Mouse (Mus musculus) ES-Bruce4 (cell line): ENCODE results near the gene Znrf1. TPM values are rescaled to one million over a fixed set of nuclear protein-coding genes. Genes with fewer than 3 reads are reported as not detected.

ENCODE experiments used
- H3K27ac ChIP-seq: 2 replicates; pipeline ENCODE4 v1.5.1; 2012; ENCODE audit warnings: low read length, inconsistent platforms; ENCODE audit not compliant: insufficient read depth
- H3K27me3 ChIP-seq: 2 replicates; pipeline ENCODE4 v1.6.1; 2012; ENCODE audit warnings: mild to moderate bottlenecking, low read length, inconsistent platforms; ENCODE audit not compliant: control insufficient read depth, poor library complexity, insufficient read depth, severe bottlenecking
- H3K36me3 ChIP-seq: 2 replicates; pipeline ENCODE4 v1.6.1; 2012; ENCODE audit warnings: inconsistent platforms, mild to moderate bottlenecking, low read length, moderate library complexity; ENCODE audit not compliant: control insufficient read depth, poor library complexity, insufficient read depth, severe bottlenecking
- H3K4me1 ChIP-seq: one replicate; pipeline ENCODE4 v1.8.1; 2011; ENCODE audit warnings: low read length; ENCODE audit not compliant: control insufficient read depth, insufficient read depth
- H3K4me3 ChIP-seq: 2 replicates; pipeline ENCODE4 v1.5.1; 2011; ENCODE audit warnings: low read depth, mild to moderate bottlenecking, low read length
- H3K9ac ChIP-seq: 2 replicates; pipeline ENCODE4 v1.6.1; 2012; ENCODE audit warnings: low read depth, mild to moderate bottlenecking, inconsistent platforms; ENCODE audit not compliant: poor library complexity, severe bottlenecking
- H3K9me3 ChIP-seq: replicated peaks from 2 replicates; pipeline ENCODE4 v1.6.1; 2012; ENCODE audit warnings: mild to moderate bottlenecking, low read length, inconsistent platforms; ENCODE audit not compliant: control insufficient read depth, poor library complexity, insufficient read depth, severe bottlenecking
- CTCF ChIP-seq: IDR thresholded peaks from one replicate; pipeline ENCODE4 v1.8.1; 2011; ENCODE audit warnings: low read depth, low read length
- EP300 ChIP-seq: IDR thresholded peaks from 2 replicates; pipeline ENCODE4 v1.6.1; 2011; ENCODE audit warnings: low read depth, low read length; ENCODE audit not compliant: insufficient read depth
- POLR2A ChIP-seq: IDR thresholded peaks from one replicate; pipeline ENCODE4 v1.8.1; 2011; ENCODE audit warnings: low read length; ENCODE audit not compliant: insufficient read depth
- polyA plus RNA-seq: library from polyadenylated mRNA; stranded (reverse); fragments of >200 nt; gene quantifications from 2 replicates; pipeline ENCODE4 v1.2.4, GENCODE M21; 2011; ENCODE audit warnings: low read depth; ENCODE audit not compliant: missing spikeins, insufficient read depth, insufficient read length

The Znrf1 gene
- polyA plus RNA-seq, 1 experiment, result 38.5 TPM

DNA sequence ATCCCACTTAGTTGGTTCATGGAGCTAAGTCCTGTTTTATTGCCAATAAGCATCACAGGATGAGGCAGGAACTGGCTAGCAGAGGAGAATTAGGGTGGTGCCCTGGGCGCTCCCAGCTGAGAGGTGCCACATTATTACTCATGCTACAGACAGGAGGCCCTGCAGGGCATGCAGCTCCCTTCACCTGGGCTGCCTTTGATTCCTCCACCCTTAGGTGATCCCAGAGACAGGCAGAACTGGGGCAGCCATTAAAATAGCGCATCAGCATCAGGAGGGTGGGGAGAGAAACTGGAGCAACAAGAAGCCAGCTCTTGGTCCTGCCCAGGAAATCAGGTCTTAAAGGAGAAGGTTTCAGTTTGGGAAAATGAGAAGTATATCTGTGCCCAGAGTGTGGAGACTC lies 69.1 kb downstream of the Znrf1 start:
- H3K4me3 ChIP-seq, result no peak overlapping the region
- TF ChIP-seq POLR2A, result no peak
- TF ChIP-seq EP300, result no peak
- no peak for TF ChIP-seq CTCF
- no peaks in the 10 kb centered on the region for H3K9me3 ChIP-seq
- peaks cover 4% of the 10 kb centered on the region; the same call in 1 of the 2 replicates for H3K36me3 ChIP-seq
- no peak overlapping the region for H3K27ac ChIP-seq
- no peaks in the 10 kb centered on the region for H3K27me3 ChIP-seq
- no peak overlapping the region for H3K9ac ChIP-seq
- H3K4me1 ChIP-seq, result no peaks in the 10 kb centered on the region

DNA sequence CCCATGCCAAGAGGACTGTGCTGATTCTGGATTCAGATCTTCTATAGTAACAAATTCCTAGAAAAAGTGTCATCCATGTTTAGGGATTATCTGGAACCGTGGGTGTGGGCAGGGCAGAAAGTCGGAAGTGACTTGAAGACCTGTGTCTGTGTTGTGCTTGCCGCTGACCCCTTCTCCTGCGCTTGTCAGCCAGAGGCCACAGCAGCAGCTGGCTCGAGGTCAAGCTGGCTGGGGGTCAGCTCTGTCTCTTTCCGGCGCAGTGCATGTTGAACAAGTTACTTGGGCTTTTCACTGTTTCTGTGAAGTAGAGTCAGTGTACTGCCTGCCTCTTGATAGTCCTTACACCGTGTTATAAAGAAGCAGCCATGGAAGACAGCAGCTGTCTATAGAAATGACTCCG lies 71.1 kb downstream of the Znrf1 start:
- Histone ChIP-seq H3K27me3 (no peaks in the 10 kb centered on the region), H3K4me1 (no peaks in the 10 kb centered on the region), H3K4me3 (no peak overlapping the region), H3K27ac (no peak overlapping the region), H3K9ac (no peak overlapping the region), H3K9me3 (no peaks in the 10 kb centered on the region), H3K36me3 (peaks cover 4% of the 10 kb centered on the region; the same call in 1 of the 2 replicates)
- TF ChIP-seq EP300 (no peak), CTCF (no peak), POLR2A (no peak)

DNA sequence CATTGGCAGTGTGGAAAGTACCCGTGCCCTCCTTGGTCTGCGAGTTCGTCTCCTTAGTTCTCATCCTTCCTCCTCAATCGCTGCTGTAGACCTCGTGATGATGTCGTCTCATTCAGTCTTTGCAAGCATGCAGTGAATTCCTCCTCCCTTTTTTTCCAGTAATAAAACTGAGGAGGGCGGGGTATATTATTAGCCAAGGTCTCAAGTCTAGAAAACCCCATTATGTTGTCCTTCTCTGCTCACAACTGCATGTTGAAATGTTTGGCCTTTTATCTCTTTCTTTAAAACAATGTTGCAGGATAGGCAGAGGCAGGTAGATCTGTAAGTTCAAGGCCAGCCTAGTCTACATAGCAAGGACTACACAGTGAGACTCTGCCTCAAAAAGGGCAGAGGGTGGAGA lies 71.5 kb downstream of the Znrf1 start:
- Histone ChIP-seq H3K4me1 (peaks cover 3% of the 10 kb centered on the region), H3K27me3 (no peaks in the 10 kb centered on the region), H3K4me3 (no peak overlapping the region), H3K36me3 (peaks cover 4% of the 10 kb centered on the region; the same call in 1 of the 2 replicates), H3K27ac (no peak overlapping the region), H3K9me3 (no peaks in the 10 kb centered on the region), H3K9ac (no peak overlapping the region)
- TF ChIP-seq CTCF (no peak), EP300 (no peak), POLR2A (no peak)

DNA sequence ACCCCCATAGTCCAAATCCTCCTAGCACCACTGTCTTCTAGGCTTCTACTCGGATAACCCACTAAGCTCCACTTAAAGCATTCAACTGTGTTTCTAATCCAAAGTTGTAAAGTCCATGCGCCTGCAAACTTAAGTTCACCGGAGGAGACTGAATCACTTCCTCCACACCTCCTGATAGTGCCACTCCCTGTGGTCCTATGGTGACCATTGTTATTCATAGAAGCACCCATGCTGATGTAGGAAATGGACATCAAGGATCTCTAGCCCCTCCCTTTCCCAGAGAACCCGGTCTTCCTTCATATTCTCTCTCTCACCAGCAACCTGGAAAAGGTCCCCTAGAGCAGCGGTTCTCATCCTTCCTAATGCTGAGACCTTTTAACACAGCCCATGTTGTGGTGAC lies 77.3 kb downstream of the Znrf1 start:
- no peaks in the 10 kb centered on the region for H3K36me3 ChIP-seq

DNA sequence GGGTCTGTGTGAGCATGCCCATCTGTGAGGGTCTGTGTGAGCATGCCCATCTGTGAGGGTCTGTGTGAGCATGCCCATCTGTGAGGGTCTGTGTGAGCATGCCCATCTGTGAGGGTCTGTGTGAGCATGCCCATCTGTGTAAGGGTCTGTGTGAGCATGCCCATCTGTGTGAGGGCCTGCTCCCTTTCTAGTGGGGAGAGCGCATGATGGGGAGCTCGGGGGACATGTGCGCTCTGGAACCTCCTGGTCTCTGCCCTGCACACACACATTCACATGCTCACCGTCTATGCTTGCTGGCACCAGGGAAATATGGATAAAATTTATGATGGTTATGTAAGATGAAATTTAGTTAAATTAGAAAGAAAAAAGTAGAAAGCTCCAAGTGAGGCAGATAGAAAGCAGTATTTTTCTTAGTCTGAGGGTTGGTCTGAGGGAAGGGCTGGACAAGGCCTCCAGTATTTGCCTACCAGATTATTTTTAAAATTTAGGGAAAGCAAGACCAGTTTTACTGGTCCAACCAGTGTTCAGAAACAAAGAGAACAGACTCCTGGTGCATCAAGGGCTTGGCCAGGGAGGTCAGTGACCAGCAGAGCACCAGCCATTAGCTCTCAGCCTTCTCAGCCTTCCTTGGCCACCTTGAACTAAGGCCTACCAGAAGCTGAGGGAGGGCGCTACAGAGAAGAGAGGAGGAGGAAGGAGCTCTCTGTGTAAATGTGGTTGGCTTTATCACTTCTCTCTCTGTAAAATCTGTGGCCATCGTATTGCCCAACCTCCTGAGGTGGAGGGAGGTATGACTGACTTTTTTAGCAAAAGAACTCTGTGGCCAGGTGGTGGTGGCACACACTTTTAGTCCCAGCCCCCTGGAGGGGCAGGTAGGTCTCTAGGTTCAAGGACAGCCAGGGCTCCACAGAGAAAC lies 79.1 kb downstream of the Znrf1 start:
- TF ChIP-seq EP300, result no peak
- no peak for TF ChIP-seq CTCF
- no peak for TF ChIP-seq POLR2A
- Histone ChIP-seq H3K27ac (no peak overlapping the region), H3K4me1 (peaks cover 12% of the 10 kb centered on the region), H3K36me3 (no peaks in the 10 kb centered on the region), H3K9me3 (no peaks in the 10 kb centered on the region), H3K4me3 (no peak overlapping the region), H3K27me3 (no peaks in the 10 kb centered on the region), H3K9ac (no peak overlapping the region)

More for the DNA sequence above, 77.3 kb downstream of the Znrf1 start:
- Histone ChIP-seq H3K9ac (no peak overlapping the region), H3K27me3 (no peaks in the 10 kb centered on the region), H3K4me3 (no peak overlapping the region), H3K27ac (peak overlapping the region; percentile 91), H3K9me3 (no peaks in the 10 kb centered on the region), H3K4me1 (peaks cover 12% of the 10 kb centered on the region)
- no peak for TF ChIP-seq CTCF
- no peak for TF ChIP-seq POLR2A
- TF ChIP-seq EP300, result peak; percentile 85

DNA sequence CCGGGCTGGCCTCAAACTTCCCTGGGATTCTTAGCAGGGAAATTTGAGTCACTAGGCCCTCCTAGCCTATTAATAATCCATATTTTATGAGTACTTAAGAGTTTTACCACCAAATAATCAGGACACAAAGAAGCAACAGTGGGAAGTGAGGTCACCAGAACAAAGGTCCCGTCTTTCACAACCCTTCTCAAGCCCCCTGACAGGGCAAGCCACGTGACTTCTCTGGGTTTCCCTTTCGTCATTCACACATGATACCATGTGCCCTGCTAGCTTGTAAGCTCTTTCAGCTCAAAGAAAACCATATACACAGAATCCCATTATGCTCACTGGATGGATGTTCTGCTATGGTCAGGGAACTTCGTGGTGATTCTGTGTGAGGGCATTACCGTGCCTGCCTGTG lies 81.9 kb downstream of the Znrf1 start:
- no peaks in the 10 kb centered on the region for H3K36me3 ChIP-seq
- TF ChIP-seq CTCF, result no peak
- no peak for TF ChIP-seq POLR2A
- no peak for TF ChIP-seq EP300
- no peak overlapping the region for H3K9ac ChIP-seq
- no peaks in the 10 kb centered on the region for H3K27me3 ChIP-seq
- no peak overlapping the region for H3K27ac ChIP-seq
- no peak overlapping the region for H3K4me3 ChIP-seq
- H3K9me3 ChIP-seq, result no peaks in the 10 kb centered on the region
- peaks cover 12% of the 10 kb centered on the region for H3K4me1 ChIP-seq
